Mouse (Mus musculus) layer of hippocampus, adult 18-20 months (tissue): Measurements from ENCODE around the gene Smad6. TPM values are rescaled to one million over a fixed set of nuclear protein-coding genes. Genes with fewer than 3 reads are reported as not detected.
A peak's percentile ranks its signal among the peaks of the same experiment; 100 is the strongest.

ENCODE experiments used
- DNase-seq, 2 experiments: peaks; one replicate each; pipeline ENCODE4 v3.0.0; 2022; ENCODE audit warnings: low spot score in 2 of 2
- total RNA-seq, 2 experiments: library from RNA; stranded (reverse); gene quantifications; 2 replicates each; pipeline ENCODE4 v1.2.3; 2021

The Smad6 gene
- total RNA-seq, 2 experiments from 2014 or later, result 1.3 to 2.5 TPM

DNA sequence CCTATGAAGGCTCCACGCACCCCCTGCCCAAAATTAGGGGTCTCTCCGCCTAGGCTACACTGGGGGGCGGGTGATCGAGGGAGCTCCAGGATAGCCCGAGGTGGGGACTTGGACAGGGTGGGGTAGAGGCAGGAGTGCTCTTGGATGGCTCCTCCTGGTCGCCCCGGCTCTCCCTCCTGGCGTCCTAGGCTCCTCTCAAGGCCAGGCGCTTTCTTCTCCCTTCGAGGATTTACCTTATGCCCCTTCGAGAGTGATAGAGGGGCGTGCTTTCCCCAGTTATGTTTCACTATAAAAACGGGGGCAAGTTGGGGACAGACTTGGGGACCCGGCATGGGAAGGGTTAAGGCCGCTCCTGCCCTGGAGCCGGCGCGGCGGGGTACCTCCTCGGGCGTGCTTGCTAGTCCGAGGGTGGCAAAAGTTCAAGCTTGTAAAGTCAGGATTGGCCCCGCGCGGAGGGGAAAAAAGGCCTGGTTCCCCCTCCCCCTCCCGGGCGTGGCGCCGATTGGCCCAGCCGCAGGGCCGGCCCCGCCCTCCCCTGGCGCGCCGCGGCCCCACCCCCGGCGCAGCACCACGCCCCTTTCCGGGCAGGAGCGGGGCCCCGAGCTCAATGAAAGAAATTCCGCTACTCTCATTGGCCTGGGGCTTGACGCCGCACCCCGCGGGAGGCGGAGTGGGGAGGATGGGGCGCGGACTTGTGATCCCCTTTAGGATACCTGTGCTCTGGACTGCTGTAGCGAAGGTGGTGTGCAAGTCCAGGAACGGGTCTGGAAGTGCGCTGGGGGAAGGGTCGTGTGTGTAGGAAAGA, 905 bp upstream of the Smad6 start:
- DNase-seq, result peak; percentile 50 to 83

DNA sequence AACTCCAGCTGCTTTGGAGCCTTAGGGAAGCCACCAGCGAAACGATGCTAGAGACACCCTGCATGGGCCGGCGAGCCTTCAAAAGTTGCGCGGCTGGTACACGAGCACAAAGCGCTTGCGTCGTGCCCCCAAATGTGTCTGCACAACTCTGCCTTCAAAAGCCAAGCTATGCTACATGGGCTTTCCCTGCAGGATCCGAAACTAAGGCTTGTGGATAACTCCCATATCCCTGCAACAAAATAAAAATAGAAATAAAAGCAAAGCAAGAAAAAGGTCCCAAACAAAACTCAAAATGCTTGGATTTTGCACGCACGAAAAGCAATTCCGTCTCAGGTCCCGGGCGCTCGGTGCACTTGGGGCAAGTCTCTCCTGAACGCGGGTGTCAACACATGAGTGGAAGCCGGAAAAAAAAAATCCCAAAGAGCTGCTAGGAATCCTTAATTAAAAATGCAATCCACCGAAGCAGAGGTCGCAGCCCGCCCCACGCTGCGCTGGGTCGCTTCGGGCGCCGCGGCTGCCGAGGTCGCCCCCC, 474 bp downstream of the Smad6 start:
- no peak for DNase-seq

GRCm38 (mm10) chr9:64020606-64021318, 1.1 kb downstream of the Smad6 start:
- DNase-seq, result no peak

DNA sequence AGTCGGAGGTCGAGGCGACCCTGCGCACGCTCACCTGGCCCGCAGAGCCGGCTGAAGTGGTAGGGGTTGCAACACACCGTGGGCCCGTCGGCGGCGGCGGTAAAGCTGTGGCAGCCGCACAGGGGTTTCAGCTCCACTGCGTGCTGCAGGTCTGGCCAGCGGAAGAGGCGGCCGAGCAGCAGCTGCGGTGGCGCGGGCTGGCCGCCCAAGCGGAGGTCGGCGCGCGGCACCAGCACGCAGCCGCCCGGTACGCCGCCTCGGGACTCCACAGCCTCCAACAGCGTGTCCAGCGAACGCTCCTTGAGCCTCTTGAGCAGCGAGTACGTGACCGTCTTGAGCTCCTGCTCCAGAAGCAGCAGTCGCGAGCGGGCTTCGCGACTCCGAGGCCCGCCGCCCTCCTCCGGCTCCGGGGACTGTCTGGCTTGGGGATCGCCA, 1.7 kb downstream of the Smad6 start:
- no peak for DNase-seq

GRCm38 (mm10) chr9:64019036-64019886, 2.6 kb downstream of the Smad6 start:
- DNase-seq, result no peak

GRCm38 (mm10) chr9:64017861-64018793, 3.7 kb downstream of the Smad6 start:
- no peak for DNase-seq

DNA sequence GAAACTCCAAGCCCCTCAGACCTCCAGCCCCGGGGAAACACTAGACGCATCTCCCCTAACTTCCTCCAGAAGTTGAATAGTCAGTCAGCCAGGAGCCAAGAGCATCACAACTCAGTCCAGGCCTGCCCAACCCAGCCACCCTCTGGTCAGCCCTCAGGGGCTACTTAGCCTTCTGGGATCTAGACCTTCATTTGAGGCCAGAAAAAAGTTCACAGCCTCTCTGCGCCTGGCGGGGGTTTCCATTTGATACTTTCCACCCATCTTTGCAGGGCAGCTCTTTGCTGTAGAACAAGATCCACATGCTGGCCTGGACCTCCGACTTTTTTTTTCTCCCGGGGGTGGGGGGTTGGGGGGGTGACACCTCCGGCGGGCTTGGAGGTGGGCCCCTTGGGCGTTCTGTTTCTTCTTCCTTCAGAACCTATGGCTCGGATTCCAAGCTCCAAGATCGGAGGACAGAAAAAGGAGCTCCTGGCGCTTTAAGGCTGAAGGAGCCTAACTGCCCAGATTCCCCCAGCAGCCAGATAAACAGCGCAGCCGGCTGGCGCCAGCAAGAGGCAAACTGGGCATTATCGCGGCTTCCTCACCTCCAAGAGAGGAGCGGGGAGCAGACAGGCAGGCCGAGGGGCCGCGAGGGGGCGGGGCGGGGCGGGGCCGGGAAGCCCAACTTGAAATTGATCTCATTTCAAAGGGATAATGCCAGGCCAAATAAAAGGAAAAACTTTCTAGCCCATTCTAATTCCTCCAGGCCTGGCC, 5.0 kb downstream of the Smad6 start:
- DNase-seq, result no peak

GRCm38 (mm10) chr9:64016092-64016491, 5.8 kb downstream of the Smad6 start:
- DNase-seq, result no peak

- no peak for DNase-seq
Measured at GRCm38 (mm10) chr9:64014801-64015200, 7.1 kb downstream of the Smad6 start.

DNA sequence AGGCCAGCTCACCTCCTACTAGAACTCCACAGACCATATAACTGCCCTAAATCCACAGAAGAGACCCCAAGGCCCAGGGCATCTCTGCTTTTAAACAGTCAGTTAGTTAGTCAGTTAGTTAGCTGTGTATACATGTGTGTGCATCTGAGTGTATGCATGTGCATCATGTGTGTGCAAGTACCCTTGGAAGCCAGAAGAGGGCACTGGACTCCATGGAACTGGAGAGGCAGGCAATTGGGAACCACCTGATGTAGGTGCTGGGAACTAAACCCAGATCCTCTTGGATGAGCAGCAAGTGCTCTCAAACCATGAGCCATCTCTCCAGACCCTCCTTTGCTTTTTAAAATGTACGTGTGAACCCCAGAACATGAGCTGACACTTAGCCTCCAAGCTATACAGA, 10.5 kb downstream of the Smad6 start:
- DNase-seq, result no peak

DNA sequence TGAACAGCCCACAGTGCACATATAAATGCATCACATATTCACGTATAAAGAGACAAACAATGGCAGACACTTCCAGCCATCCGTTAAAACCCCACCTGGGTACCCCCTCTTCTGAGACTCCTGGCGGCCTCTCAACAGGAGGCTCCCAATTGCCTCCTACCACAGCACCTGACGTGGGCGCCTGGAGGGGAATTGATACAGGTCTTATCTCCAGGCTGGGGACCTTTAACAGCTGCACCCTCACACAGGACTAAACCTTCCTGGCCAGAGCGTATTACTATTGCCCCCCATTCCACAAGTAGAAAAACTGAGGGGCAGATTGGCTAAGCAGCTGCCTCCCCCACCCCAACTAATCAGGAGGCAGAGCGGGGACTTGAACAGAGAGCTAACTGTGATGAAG, 18.9 kb downstream of the Smad6 start:
- no peak for DNase-seq

DNA sequence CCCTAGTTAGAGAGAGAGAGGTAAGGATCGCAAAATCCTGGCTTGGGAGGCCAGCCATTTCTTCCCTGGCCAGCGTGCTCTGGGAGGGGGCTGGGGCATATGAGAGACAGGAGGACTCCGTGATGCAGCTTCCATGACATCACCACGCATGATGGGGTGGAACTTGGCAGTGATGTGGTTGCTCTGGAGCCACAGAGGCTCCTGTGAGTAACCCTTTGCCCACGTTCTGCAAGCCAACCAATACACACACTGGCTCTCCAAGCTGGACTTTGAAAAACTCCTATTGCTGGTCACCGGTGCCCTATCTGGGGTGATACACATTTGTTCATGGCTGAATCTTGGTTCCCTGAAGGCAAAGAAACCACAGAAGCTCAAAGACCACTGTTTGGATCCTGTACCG, 20.8 kb downstream of the Smad6 start:
- no peak for DNase-seq

GRCm38 (mm10) chr9:64000085-64000484, 21.8 kb downstream of the Smad6 start:
- DNase-seq, result no peak

DNA sequence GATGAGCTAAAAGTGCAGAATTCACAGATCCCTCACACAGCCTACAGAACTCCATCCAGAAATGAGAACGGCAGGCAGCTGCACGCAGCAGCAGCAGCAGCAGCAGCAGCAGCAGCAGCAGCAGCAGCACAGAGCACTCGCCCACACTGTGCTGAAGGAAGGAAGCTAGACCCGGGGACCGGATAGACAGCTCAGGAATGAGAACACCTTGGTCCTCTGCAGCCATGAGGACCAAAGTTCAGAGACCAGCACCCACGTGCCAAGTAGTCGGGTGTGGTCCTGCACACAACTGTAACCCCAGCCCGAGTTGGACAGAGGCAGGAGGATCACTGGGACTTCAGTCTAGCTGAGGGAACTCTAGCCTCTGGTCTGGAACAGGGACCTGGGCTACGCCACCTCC, 22.7 kb downstream of the Smad6 start:
- DNase-seq, result no peak

DNA sequence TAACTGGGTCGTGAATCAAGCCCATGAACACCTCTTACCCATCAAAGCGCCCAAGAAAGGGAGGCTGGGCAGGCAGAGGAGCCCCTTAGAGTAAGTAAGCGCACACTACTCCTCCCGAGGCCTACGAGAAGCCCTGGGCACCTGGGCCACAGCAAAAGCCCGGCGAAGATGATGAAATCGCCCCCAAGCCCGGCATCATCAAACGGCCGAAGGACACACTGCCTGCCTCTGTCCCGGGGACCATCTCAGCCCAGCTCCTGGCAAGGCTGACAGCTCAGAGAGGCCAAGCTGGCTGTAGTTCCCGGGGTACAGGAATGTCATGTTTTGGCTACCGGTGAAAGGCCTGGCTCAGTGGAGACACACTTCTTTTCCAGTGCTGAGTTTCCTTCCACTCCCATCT, 23.8 kb downstream of the Smad6 start:
- DNase-seq, result peak in 1 of 2 experiments; percentile 11

DNA sequence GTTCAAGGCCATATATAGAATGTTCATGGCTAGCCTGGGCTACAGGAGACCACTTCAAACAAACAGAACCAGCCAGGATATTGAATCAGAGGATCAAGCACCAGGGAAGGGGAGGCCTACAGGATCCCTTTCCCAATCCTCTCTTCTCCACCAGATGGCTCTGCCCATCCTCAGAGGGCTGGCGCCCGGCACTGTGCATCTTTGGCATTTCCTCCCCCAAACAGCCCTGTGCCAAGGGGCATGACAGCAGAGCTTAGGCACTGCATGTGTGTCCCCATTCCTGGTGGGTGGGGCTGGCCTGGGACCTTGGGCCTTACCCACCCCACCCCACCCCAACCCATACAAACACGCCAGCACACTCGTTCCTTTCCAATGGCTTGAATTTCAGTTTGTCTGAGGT, 24.4 kb downstream of the Smad6 start:
- peak in 1 of 2 experiments; percentile 18 for DNase-seq

DNA sequence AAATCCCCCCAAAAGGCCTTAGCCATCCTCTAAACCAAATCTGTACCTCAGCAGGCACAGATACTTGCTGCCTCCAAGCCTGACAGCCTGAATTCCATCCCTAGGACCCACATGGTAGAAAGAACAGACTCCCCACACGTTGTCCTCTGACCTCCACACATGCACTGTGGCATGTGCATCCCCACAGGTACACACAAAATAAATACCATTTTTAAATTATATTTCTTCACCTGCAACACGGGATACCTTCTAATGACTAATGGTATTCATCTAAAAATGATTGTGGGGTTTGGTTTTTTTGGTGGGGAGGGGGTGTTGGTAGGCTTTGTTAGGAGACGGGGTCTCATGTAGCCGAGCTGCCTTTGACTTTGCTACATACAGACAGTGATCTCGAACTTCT, 28.6 kb downstream of the Smad6 start:
- no peak for DNase-seq

- DNase-seq, result no peak
Measured at GRCm38 (mm10) chr9:63992761-63993160, 29.1 kb downstream of the Smad6 start.

- no peak for DNase-seq
Measured at GRCm38 (mm10) chr9:63991193-63991592, 30.7 kb downstream of the Smad6 start.

- DNase-seq, result no peak
Measured at GRCm38 (mm10) chr9:63989641-63990040, 32.2 kb downstream of the Smad6 start.
